Mouse (Mus musculus) lung, postnatal 0 days (tissue): ENCODE measurements around the gene Spata20.

Experiments used
- CTCF ChIP-seq: IDR thresholded peaks from 2 replicates; pipeline ENCODE4 v1.5.1; 2016; ENCODE audit warnings: antibody characterized with exemption, mild to moderate bottlenecking
- EP300 ChIP-seq: IDR thresholded peaks from 2 replicates; pipeline ENCODE4 v1.6.1; 2016; ENCODE audit warnings: antibody characterized with exemption, mild to moderate bottlenecking, control low read depth

DNA sequence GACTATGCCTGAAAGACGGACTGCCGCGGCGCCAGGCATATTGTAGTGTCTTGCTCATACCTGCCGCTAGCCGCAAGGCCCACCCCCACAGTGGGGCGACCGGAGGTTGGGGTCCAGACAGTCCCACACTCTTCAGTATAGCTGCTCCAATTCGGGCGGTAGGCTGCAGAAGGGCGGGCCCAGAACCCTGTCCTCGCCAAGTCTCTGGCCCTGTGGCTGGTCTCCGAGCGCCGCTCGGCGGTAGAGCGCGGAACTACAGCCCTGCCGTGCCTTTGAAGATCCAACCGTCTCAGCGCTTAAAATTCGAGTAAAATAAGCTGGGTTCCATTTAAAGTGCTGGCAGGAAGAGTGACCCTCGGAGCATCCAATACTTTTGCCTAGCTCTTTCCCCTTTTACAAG, at the start of gene Spata20:
- TF ChIP-seq CTCF (peak; percentile 98), EP300 (no peak)
